Mouse (Mus musculus) CH12.LX (cell line): ENCODE data around the gene Tnfaip2. TPM values are rescaled to one million over a fixed set of nuclear protein-coding genes. Genes with fewer than 3 reads are reported as not detected.

Experiments
- DNase-seq: peaks from one replicate; pipeline ENCODE4 v3.0.0-alpha.2; 2013; ENCODE audit errors: extremely low read depth
- H3K27ac ChIP-seq: 2 replicates; pipeline ENCODE4 v1.5.1; 2012; ENCODE audit warnings: low read depth, mild to moderate bottlenecking, control low read depth, moderate library complexity; ENCODE audit not compliant: insufficient read depth
- H3K27me3 ChIP-seq: replicated peaks from 2 replicates; pipeline ENCODE3; 2012; ENCODE audit warnings: inconsistent platforms
- H3K36me3 ChIP-seq, 2 experiments: replicated peaks in 1 of 2; 2 replicates each; pipeline versions ENCODE3 to v1.6.1; 2012; ENCODE audit warnings: inconsistent platforms in 1 of 2, low read length in 1 of 2, mild to moderate bottlenecking in 1 of 2, mixed read lengths in 1 of 2, moderate library complexity in 1 of 2; ENCODE audit not compliant: control insufficient read depth in 1 of 2, insufficient read depth in 1 of 2
- H3K4me1 ChIP-seq, 2 experiments: 2 replicates each; pipeline ENCODE4 v1.6.1; 2012; ENCODE audit warnings: inconsistent platforms in 1 of 2, moderate library complexity in 1 of 2; ENCODE audit not compliant: insufficient read depth in 2 of 2, control insufficient read depth in 1 of 2
- H3K4me2 ChIP-seq: 2 replicates; pipeline ENCODE4 v1.6.1; 2012; ENCODE audit warnings: low read depth, mild to moderate bottlenecking, control low read depth; ENCODE audit not compliant: poor library complexity, insufficient read depth, severe bottlenecking
- H3K4me3 ChIP-seq, 3 experiments: fragments of 150-350 bp in 1 of 3; sonication (generic) in 1 of 3; replicated peaks in 1 of 3; 2 replicates each; pipeline versions ENCODE3 to v1.5.1; 2011 to 2012; ENCODE audit warnings: low read depth in 2 of 3, low read length in 2 of 3, mild to moderate bottlenecking in 2 of 3, moderate library complexity in 2 of 3, control low read depth in 1 of 3, improper control_type of control experiment in 1 of 3, inconsistent platforms in 1 of 3, mixed read lengths in 1 of 3; ENCODE audit not compliant: poor library complexity in 1 of 3
- H3K79me2 ChIP-seq: replicated peaks from 2 replicates; pipeline ENCODE4 v1.6.1; 2012; ENCODE audit warnings: mild to moderate bottlenecking, moderate library complexity; ENCODE audit not compliant: control insufficient read depth, poor library complexity, insufficient read depth, severe bottlenecking; ENCODE audit errors: extremely low read depth
- H3K9ac ChIP-seq: 2 replicates; pipeline ENCODE4 v1.6.1; 2012; ENCODE audit warnings: low read depth, mild to moderate bottlenecking, control low read depth, moderate library complexity; ENCODE audit not compliant: insufficient read depth
- H3K9me3 ChIP-seq: replicated peaks from 2 replicates; pipeline ENCODE3; 2012; ENCODE audit warnings: low read length, inconsistent platforms, mixed read lengths
- CHD1 ChIP-seq: IDR thresholded peaks from 2 replicates; pipeline ENCODE4 v1.6.1; 2012; ENCODE audit warnings: low read depth, low read length, improper control_type of control experiment, inconsistent platforms
- CTCF ChIP-seq, 2 experiments: IDR thresholded peaks in 1 of 2; conservative IDR thresholded peaks in 1 of 2; 2 replicates each; pipeline ENCODE4 v1.5.1; 2011 to 2012; ENCODE audit warnings: low read depth in 2 of 2, low read length in 2 of 2, improper control_type of control experiment in 1 of 2, inconsistent platforms in 1 of 2, mild to moderate bottlenecking in 1 of 2, moderate library complexity in 1 of 2
- EP300 ChIP-seq: IDR thresholded peaks from 2 replicates; pipeline ENCODE4 v1.6.1; 2011; ENCODE audit warnings: low read length, improper control_type of control experiment
- KAT2A ChIP-seq: IDR thresholded peaks from 2 replicates; pipeline ENCODE4 v1.6.1; 2012; ENCODE audit warnings: low read length, improper control_type of control experiment, inconsistent platforms; ENCODE audit not compliant: insufficient replicate concordance
- MAFK ChIP-seq: IDR thresholded peaks from 2 replicates; pipeline ENCODE4 v1.6.1; 2011; ENCODE audit warnings: low read length, improper control_type of control experiment; ENCODE audit not compliant: insufficient replicate concordance
- MAZ ChIP-seq: IDR thresholded peaks from 2 replicates; pipeline ENCODE4 v1.6.1; 2012; ENCODE audit warnings: low read depth, mild to moderate bottlenecking, inconsistent platforms, low read length, improper control_type of control experiment, moderate library complexity
- MEF2A ChIP-seq: IDR thresholded peaks from 2 replicates; pipeline ENCODE4 v1.6.1; 2014; ENCODE audit warnings: low read depth, mild to moderate bottlenecking, inconsistent platforms, low read length, improper control_type of control experiment, borderline replicate concordance
- MXI1 ChIP-seq: IDR thresholded peaks from 2 replicates; pipeline ENCODE4 v1.6.1; 2011; ENCODE audit warnings: mild to moderate bottlenecking, low read depth, low read length, improper control_type of control experiment
- MYC ChIP-seq: IDR thresholded peaks from 2 replicates; pipeline ENCODE4 v1.6.1; 2011; ENCODE audit warnings: low read depth, mild to moderate bottlenecking, improper control_type of control experiment, low read length
- POLR2A ChIP-seq: IDR thresholded peaks from 2 replicates; pipeline ENCODE4 v1.6.1; 2011; ENCODE audit warnings: low read depth, mild to moderate bottlenecking, improper control_type of control experiment, low read length
- RAD21 ChIP-seq: IDR thresholded peaks from 2 replicates; pipeline ENCODE4 v1.6.1; 2011; ENCODE audit warnings: low read depth, mild to moderate bottlenecking, low read length, improper control_type of control experiment, moderate library complexity
- RCOR1 ChIP-seq: conservative IDR thresholded peaks from 2 replicates; pipeline ENCODE4 v1.6.1; 2012; ENCODE audit warnings: low read depth, mild to moderate bottlenecking, inconsistent platforms, low read length, improper control_type of control experiment
- SIN3A ChIP-seq: IDR thresholded peaks from 2 replicates; pipeline ENCODE4 v1.6.1; 2012; ENCODE audit warnings: low read length, improper control_type of control experiment, inconsistent platforms
- SMC3 ChIP-seq: IDR thresholded peaks from 2 replicates; pipeline ENCODE4 v1.6.1; 2011; ENCODE audit warnings: low read depth, low read length, improper control_type of control experiment
- TBP ChIP-seq: conservative IDR thresholded peaks from 2 replicates; pipeline ENCODE4 v1.6.1; 2011; ENCODE audit warnings: low read depth, low read length, improper control_type of control experiment
- USF2 ChIP-seq: conservative IDR thresholded peaks from 2 replicates; pipeline ENCODE4 v1.6.1; 2011; ENCODE audit warnings: low read depth, low read length, improper control_type of control experiment
- ZMIZ1 ChIP-seq: IDR thresholded peaks from 2 replicates; pipeline ENCODE4 v1.6.1; 2012; ENCODE audit warnings: low read depth, mild to moderate bottlenecking, inconsistent platforms, low read length, improper control_type of control experiment
- dilution Hi-C: fragments of 300-500 bp; cut with MboI; formaldehyde crosslinking; loops from 2 replicates; pipeline ENCODE4 v1.14.3; 2020; ENCODE audit warnings: low sequenced_read_pairs; ENCODE audit not compliant: extremely low pct_unique_long_range_greater_than_20kb, extremely low pct_ligation_motif_present
- in situ Hi-C: fragments of 300-500 bp; cut with MboI; formaldehyde crosslinking; loops from 3 replicates; pipeline ENCODE4 v1.14.3; 2019; ENCODE audit warnings: low sequenced_read_pairs, low pct_ligation_motif_present, low pct_unique_long_range_greater_than_20kb, mixed read lengths
- polyA plus RNA-seq: library from polyadenylated mRNA; unstranded; fragments of >175 nt; gene quantifications from 2 replicates; pipeline ENCODE4 v1.2.1, GENCODE M21; 2012; ENCODE audit warnings: low read depth; ENCODE audit not compliant: insufficient read length
- total RNA-seq, 2 experiments: library from RNA; depleted of rRNA; stranded (reverse); fragments of 300-350 nt in 1 of 2; fragments of >200 nt in 1 of 2; gene quantifications; 2 replicates each; pipeline ENCODE4 v1.2.3; 2012 to 2014

Tnfaip2 gene
- total and polyA plus RNA-seq, 3 experiments = 0.93 to 2.5 (median 1.4) TPM

DNA sequence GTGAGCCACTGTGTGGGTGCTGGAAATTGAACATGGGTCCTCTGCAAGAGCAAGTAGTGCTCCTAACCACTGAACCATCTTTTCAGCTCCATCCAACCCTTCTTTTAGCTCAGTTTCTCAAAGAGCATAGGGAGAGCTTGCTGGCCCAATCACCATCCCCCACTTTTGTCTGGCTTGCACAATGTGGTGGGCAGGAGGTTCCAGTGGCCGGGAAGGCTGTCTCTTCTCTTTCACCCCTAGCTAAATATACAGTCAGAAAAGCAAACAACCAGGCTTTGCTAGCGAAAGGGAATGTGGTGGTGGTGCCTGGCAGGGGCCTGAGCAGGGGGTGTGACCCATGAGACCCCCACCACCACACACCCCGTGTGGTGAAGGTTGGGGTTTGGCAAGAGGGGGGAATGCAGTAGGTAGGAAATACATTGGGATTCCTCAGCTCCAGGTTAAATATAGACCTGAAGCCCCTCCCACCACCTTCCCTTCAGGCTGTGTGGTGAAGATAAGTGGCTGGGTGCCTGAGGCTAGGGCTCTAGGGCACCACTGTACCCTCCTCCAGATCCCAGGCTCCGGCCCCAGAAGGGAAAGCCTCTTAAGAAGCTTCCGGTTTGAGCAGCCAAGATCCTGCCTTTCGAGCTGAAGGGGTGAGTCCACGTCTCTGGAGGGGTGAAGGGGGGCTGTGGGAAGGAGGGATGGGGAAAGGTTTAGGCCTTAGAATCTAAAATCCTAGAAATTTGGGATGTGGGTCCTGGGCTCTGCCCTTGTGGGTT is 21.1 kb upstream of the Tnfaip2 start:
- no peak overlapping the region for H3K4me2 ChIP-seq
- H3K36me3 ChIP-seq = no peaks in the 10 kb centered on the region
- H3K4me3 ChIP-seq = no peak overlapping the region
- dilution Hi-C loops (no loop called here), in situ Hi-C loops (no loop called here)
- peaks cover 3 to 22% of the 10 kb centered on the region in 2 experiments; a peak in 3 of 4 replicates for H3K4me1 ChIP-seq
- no peaks in the 10 kb centered on the region for H3K79me2 ChIP-seq
- DNase-seq = no peak
- no peak overlapping the region for H3K27ac ChIP-seq
- H3K9ac ChIP-seq = no peak overlapping the region
- peaks cover 65% of the 10 kb centered on the region for H3K27me3 ChIP-seq
- TF ChIP-seq CTCF (conservative IDR thresholded peaks at IDR 0.05 in 1 of 2, IDR thresholded peaks at IDR 0.05 in 1 of 2; ENCODE audit: low read depth in 2 of 2, low read length in 2 of 2) (no peak), MAFK (no peak), KAT2A (no peak), SIN3A (no peak), EP300 (no peak), MAZ (no peak), RAD21 (no peak), SMC3 (no peak), MXI1 (no peak), POLR2A (no peak), TBP (no peak), USF2 (no peak)
- peaks cover 7% of the 10 kb centered on the region for H3K9me3 ChIP-seq

DNA sequence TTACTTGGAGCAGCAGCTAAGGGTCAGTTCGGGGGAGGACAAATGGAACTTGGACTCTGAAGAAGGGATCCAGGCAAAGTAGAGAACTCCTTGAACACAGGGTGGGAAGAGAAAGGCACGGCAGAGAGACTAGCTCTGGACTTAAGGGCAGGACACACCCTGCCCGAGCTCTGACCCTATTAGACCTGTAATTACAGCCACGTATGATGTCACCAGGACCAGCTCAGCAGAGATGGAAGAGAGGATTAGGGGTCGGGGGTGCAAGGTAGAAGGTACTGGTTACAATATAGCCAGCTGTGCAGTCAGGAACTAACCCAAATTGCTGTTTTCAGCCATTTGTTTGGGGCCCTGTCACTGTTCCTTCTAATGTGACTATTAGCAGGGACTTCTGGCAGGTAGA is 19.4 kb upstream of the Tnfaip2 start:
- no peaks in the 10 kb centered on the region for H3K36me3 ChIP-seq
- peaks cover 8% of the 10 kb centered on the region for H3K9me3 ChIP-seq
- peaks cover 66% of the 10 kb centered on the region for H3K27me3 ChIP-seq
- no peak overlapping the region for H3K4me3 ChIP-seq
- H3K27ac ChIP-seq = no peak overlapping the region
- in situ Hi-C loops = no loop called here
- TF ChIP-seq RCOR1 (no peak), MEF2A (no peak), CHD1 (no peak), ZMIZ1 (no peak), CTCF (conservative IDR thresholded peaks at IDR 0.05 in 1 of 2, IDR thresholded peaks at IDR 0.05 in 1 of 2; ENCODE audit: low read depth in 2 of 2, low read length in 2 of 2) (no peak), MYC (no peak)
- dilution Hi-C loops = no loop called here
- no peak overlapping the region for H3K4me2 ChIP-seq
- H3K9ac ChIP-seq = no peak overlapping the region
- peaks cover 3 to 12% of the 10 kb centered on the region in 2 experiments; a peak in 3 of 4 replicates for H3K4me1 ChIP-seq
- no peaks in the 10 kb centered on the region for H3K79me2 ChIP-seq
- no peak for DNase-seq
